Mouse (Mus musculus): ENCODE results near the gene Aldh2.

DNA sequence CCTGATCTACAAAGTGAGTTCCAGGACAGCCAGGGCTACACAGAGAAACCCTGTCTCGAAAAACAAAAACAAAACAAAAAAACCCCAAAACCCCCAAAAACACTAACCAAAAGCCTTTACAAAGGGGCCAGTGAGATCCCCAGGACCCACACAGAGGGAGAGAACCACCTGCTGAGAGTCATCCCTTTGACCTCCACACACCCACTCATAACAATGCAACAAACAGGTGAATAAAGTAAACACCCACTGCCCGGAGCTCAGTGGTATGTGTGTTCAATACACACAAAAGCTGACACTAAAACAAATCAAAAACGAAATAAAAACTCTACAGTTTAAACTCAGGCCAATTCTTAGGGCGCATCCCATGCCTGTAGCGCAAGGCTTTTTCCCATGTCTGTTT lies 53.6 kb downstream of the Aldh2 start:
- TF ChIP-seq POLR2A (IDR thresholded peaks at IDR 0.05; ENCODE audit: insufficient read depth, low read length) (no peak), CTCF (IDR thresholded peaks at IDR 0.05; ENCODE audit: low read depth, low read length) (no peak)
